Mouse (Mus musculus) hindbrain, embryonic 10.5 days (tissue): ENCODE measurements around the gene Qtrt1. TPM values are rescaled to one million over a fixed set of nuclear protein-coding genes. Genes with fewer than 3 reads are reported as not detected.

ENCODE experiments used
- DNase-seq: peaks from one replicate; pipeline ENCODE4 v3.0.0-alpha.2; 2017; ENCODE audit warnings: low spot score
- H3K27ac ChIP-seq: fragments of 300-500 bp; sonication (generic); 2 replicates; pipeline ENCODE4 v1.5.1; 2016; ENCODE audit warnings: mild to moderate bottlenecking, moderate library complexity
- H3K27me3 ChIP-seq: fragments of 300-500 bp; sonication (generic); 2 replicates; pipeline ENCODE4 v1.6.1; 2016; ENCODE audit warnings: mild to moderate bottlenecking; ENCODE audit not compliant: poor library complexity, insufficient read depth, severe bottlenecking
- H3K36me3 ChIP-seq: fragments of 300-500 bp; sonication (generic); 2 replicates; pipeline ENCODE4 v1.6.1; 2016; ENCODE audit warnings: mild to moderate bottlenecking, moderate library complexity
- H3K4me1 ChIP-seq: fragments of 300-500 bp; sonication (generic); replicated peaks from 2 replicates; pipeline ENCODE4 v1.6.1; 2016; ENCODE audit warnings: mild to moderate bottlenecking
- H3K4me3 ChIP-seq: fragments of 300-500 bp; sonication (generic); 2 replicates; pipeline ENCODE4 v1.5.1; 2016; ENCODE audit warnings: mild to moderate bottlenecking, moderate library complexity
- H3K9me3 ChIP-seq: fragments of 300-500 bp; sonication (generic); 2 replicates; pipeline ENCODE4 v1.6.1; 2016; ENCODE audit warnings: mild to moderate bottlenecking, moderate library complexity
- WGBS: fragments of 180-500 bp; shearing (Covaris S2); methylation state at CpG from one replicate; pipeline ENCODE4 v1.1.7; 2016; 5-methylcytosine and 5-hydroxymethylcytosine counted together
- polyA plus RNA-seq: library from polyadenylated mRNA; unstranded; fragments of >200 nt; fragmentation: Nextera tagmentation; extraction: Ambion mirVana; gene quantifications from 2 replicates; pipeline ENCODE4 v1.2.1, GENCODE M21; 2016

Gene Qtrt1
- polyA plus RNA-seq, 1 experiment from 2014 or later = 63.3 TPM

GRCm38 (mm10) chr9:21443853-21444252 lies 32.2 kb downstream of the Qtrt1 start:
- 93% methylated on average over 8 of the region's 8 CpGs for WGBS
- peaks cover 21% of the 10 kb centered on the region for H3K36me3 ChIP-seq
- DNase-seq = no peak

GRCm38 (mm10) chr9:21444574-21444973 lies 32.9 kb downstream of the Qtrt1 start:
- Histone ChIP-seq H3K4me1 (no peaks in the 10 kb centered on the region), H3K27me3 (no peaks in the 10 kb centered on the region), H3K4me3 (no peak overlapping the region), H3K36me3 (peaks cover 21% of the 10 kb centered on the region), H3K27ac (no peak overlapping the region), H3K9me3 (no peaks in the 10 kb centered on the region)
- DNase-seq = no peak
- 83% methylated on average over 4 of the region's 4 CpGs for WGBS

More at GRCm38 (mm10) chr9:21443853-21444252, 32.2 kb downstream of the Qtrt1 start:
- Histone ChIP-seq H3K27me3 (no peaks in the 10 kb centered on the region), H3K4me1 (no peaks in the 10 kb centered on the region), H3K9me3 (no peaks in the 10 kb centered on the region), H3K4me3 (no peak overlapping the region), H3K27ac (no peak overlapping the region)

- Histone ChIP-seq H3K9me3 (no peaks in the 10 kb centered on the region), H3K4me1 (no peaks in the 10 kb centered on the region)
- 93% methylated on average over 6 of the region's 6 CpGs for WGBS
These were observed 33.6 kb downstream of the Qtrt1 start for GRCm38 (mm10) chr9:21445081-21445744.

GRCm38 (mm10) chr9:21447778-21448177 lies 36.1 kb downstream of the Qtrt1 start:
- DNase-seq = no peak
- 100% methylated on average over 2 of the region's 2 CpGs for WGBS
- H3K9me3 ChIP-seq = no peaks in the 10 kb centered on the region
- no peaks in the 10 kb centered on the region for H3K27me3 ChIP-seq
- H3K4me1 ChIP-seq = peaks cover 7% of the 10 kb centered on the region; the same call in 1 of the 2 replicates
- peaks cover 21% of the 10 kb centered on the region for H3K36me3 ChIP-seq
- no peak overlapping the region for H3K27ac ChIP-seq
- no peak overlapping the region for H3K4me3 ChIP-seq

More at GRCm38 (mm10) chr9:21445081-21445744, 33.6 kb downstream of the Qtrt1 start:
- H3K36me3 ChIP-seq = peaks cover 21% of the 10 kb centered on the region
- no peak for DNase-seq
- no peak overlapping the region for H3K4me3 ChIP-seq
- H3K27ac ChIP-seq = no peak overlapping the region
- H3K27me3 ChIP-seq = no peaks in the 10 kb centered on the region

DNA sequence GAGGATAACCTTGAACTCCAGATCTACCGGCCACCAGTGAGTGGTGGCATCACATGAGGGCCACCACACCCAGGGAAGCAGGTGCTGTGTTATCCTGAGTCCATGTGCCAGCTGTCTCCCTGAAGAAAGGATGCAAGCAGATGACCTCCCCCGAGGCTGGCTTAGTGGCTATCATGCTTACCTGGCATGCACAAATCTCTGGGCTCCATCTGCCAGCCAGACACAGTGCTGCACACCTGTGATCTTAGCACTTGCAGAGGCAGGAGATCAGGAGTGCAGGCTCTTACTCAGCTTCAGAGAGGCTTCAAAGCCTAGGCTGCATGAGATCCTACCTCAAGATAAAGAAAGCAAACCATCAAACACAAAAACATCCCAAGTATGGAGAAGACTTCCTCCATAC lies 38.1 kb downstream of the Qtrt1 start:
- no peaks in the 10 kb centered on the region for H3K9me3 ChIP-seq
- no peak overlapping the region for H3K4me3 ChIP-seq
- peaks cover 14% of the 10 kb centered on the region for H3K36me3 ChIP-seq
- no peak overlapping the region for H3K27ac ChIP-seq
- no peaks in the 10 kb centered on the region for H3K27me3 ChIP-seq
- H3K4me1 ChIP-seq = peaks cover 7% of the 10 kb centered on the region; the same call in 1 of the 2 replicates
- no peak for DNase-seq
- 86% methylated on average over 2 of the region's 2 CpGs for WGBS

- WGBS = 88% methylated on average over 3 of the region's 3 CpGs
- H3K27ac ChIP-seq = no peak overlapping the region
- no peaks in the 10 kb centered on the region for H3K27me3 ChIP-seq
- H3K4me1 ChIP-seq = peaks cover 7% of the 10 kb centered on the region; the same call in 1 of the 2 replicates
- no peak for DNase-seq
- H3K9me3 ChIP-seq = no peaks in the 10 kb centered on the region
- no peak overlapping the region for H3K4me3 ChIP-seq
- peaks cover 8% of the 10 kb centered on the region for H3K36me3 ChIP-seq
These were observed 38.6 kb downstream of the Qtrt1 start for GRCm38 (mm10) chr9:21450270-21450669.

DNA sequence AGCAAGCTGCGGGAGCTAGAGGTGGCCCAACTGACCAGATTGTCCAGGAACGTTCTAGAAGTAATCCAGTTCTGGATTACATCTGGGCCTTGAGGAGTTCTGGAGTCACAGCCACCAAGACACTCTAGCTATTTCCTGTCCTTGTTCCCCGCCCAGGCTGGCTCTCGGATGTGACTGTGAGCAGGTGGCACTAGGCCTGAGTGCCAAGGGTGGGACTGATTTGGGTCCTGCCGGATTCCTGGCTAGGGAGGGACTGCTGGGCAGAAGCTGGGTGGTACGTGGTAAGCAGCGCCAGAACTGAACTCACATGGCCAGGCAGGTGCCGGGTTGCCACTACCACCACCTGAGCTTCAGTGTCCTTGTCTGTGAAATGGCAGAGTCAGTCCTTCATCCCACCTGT lies 39.8 kb downstream of the Qtrt1 start:
- 92% methylated on average over 8 of the region's 8 CpGs for WGBS
- no peak overlapping the region for H3K27ac ChIP-seq

GRCm38 (mm10) chr9:21451870-21452269 lies 40.2 kb downstream of the Qtrt1 start:
- H3K27ac ChIP-seq = no peak overlapping the region
- no peak for DNase-seq
- 84% methylated on average over 8 of the region's 8 CpGs for WGBS

More for the DNA sequence above, 39.8 kb downstream of the Qtrt1 start:
- peaks cover 7% of the 10 kb centered on the region; the same call in 1 of the 2 replicates for H3K4me1 ChIP-seq
- 0 out of 2 replicates have a peak, but pooled peaks cover 3% of the 10 kb centered on the region for H3K36me3 ChIP-seq
- H3K4me3 ChIP-seq = no peak overlapping the region
- no peak for DNase-seq
- H3K9me3 ChIP-seq = no peaks in the 10 kb centered on the region
- H3K27me3 ChIP-seq = no peaks in the 10 kb centered on the region

GRCm38 (mm10) chr9:21453003-21453402 lies 41.4 kb downstream of the Qtrt1 start:
- no peak overlapping the region for H3K27ac ChIP-seq
- H3K4me1 ChIP-seq = peaks cover 11% of the 10 kb centered on the region; the same call in 1 of the 2 replicates
- DNase-seq = no peak
- H3K27me3 ChIP-seq = no peaks in the 10 kb centered on the region
- 93% methylated on average over 7 of the region's 7 CpGs for WGBS
- no peaks in the 10 kb centered on the region for H3K9me3 ChIP-seq
- no peak overlapping the region for H3K4me3 ChIP-seq
- H3K36me3 ChIP-seq = peaks cover 5% of the 10 kb centered on the region; the same call in 1 of the 2 replicates

More at GRCm38 (mm10) chr9:21451870-21452269, 40.2 kb downstream of the Qtrt1 start:
- Histone ChIP-seq H3K27me3 (no peaks in the 10 kb centered on the region), H3K4me1 (peaks cover 11% of the 10 kb centered on the region; the same call in 1 of the 2 replicates), H3K9me3 (no peaks in the 10 kb centered on the region), H3K4me3 (no peak overlapping the region), H3K36me3 (0 out of 2 replicates have a peak, but pooled peaks cover 3% of the 10 kb centered on the region)

DNA sequence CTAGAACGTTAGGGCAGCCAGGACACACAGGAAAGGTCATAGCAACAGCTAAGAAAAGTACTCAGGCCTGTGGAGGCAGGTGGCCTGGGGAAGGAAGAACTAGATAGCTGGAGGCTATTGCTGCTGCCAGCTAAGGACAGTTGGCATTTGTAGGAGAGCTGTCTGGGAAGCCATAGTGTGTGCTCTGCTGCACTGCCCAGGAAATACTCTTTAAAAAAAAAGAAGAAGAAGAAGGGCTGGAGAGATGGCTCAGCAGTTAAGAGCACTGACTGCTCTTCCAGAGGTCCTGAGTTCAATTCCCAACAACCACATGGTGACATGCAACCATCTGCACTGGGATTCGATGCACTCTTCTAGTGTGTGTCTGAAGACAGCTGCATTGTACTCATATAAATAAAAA lies 41.8 kb downstream of the Qtrt1 start:
- DNase-seq = no peak
- Histone ChIP-seq H3K9me3 (no peaks in the 10 kb centered on the region), H3K27me3 (no peaks in the 10 kb centered on the region), H3K4me3 (no peak overlapping the region), H3K36me3 (peaks cover 9% of the 10 kb centered on the region), H3K4me1 (peaks cover 11% of the 10 kb centered on the region; the same call in 1 of the 2 replicates), H3K27ac (no peak overlapping the region)
- 89% methylated on average over 2 of the region's 2 CpGs for WGBS

DNA sequence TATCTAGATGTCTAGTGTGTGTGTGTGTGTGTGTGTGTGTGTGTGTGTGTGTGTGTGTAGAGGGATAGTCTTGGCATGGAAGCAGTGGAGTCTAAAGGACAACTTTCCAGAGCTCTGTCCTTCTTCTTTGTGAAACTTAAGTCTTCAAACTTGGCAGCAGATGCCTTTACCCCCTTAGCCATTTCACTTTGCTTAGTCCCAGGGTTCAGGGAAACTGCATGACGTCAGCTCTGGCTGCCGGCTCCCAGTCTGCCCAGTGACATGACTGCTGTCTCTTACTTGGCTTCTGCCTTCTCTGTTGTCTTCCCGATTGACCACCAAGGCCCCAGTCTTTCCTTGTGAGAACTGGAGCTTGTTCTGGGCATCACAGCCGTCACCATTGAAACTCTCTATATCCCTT lies 42.9 kb downstream of the Qtrt1 start:
- 82% methylated on average over 4 of the region's 4 CpGs for WGBS

GRCm38 (mm10) chr9:21455103-21455770 lies 43.6 kb downstream of the Qtrt1 start:
- no peak overlapping the region for H3K4me3 ChIP-seq
- H3K9me3 ChIP-seq = no peaks in the 10 kb centered on the region
- peaks cover 26% of the 10 kb centered on the region for H3K36me3 ChIP-seq
- no peak for DNase-seq
- H3K27ac ChIP-seq = no peak overlapping the region
- peaks cover 11% of the 10 kb centered on the region; the same call in 1 of the 2 replicates for H3K4me1 ChIP-seq
- H3K27me3 ChIP-seq = no peaks in the 10 kb centered on the region
- WGBS = 66% methylated on average over 4 of the region's 4 CpGs

More for the DNA sequence above, 42.9 kb downstream of the Qtrt1 start:
- Histone ChIP-seq H3K27ac (no peak overlapping the region), H3K4me3 (no peak overlapping the region), H3K9me3 (no peaks in the 10 kb centered on the region), H3K4me1 (peaks cover 11% of the 10 kb centered on the region; the same call in 1 of the 2 replicates), H3K27me3 (no peaks in the 10 kb centered on the region), H3K36me3 (peaks cover 19% of the 10 kb centered on the region)
- no peak for DNase-seq
